Mouse (Mus musculus): Measurements from ENCODE around the gene Vnn3.

The Vnn3 gene

GRCm38 (mm10) chr10:23892987-23893386 is 41.7 kb downstream of the Vnn3 start:
- no peak for DNase-seq (ENCODE audit: low spot score in 2 of 2)

DNA sequence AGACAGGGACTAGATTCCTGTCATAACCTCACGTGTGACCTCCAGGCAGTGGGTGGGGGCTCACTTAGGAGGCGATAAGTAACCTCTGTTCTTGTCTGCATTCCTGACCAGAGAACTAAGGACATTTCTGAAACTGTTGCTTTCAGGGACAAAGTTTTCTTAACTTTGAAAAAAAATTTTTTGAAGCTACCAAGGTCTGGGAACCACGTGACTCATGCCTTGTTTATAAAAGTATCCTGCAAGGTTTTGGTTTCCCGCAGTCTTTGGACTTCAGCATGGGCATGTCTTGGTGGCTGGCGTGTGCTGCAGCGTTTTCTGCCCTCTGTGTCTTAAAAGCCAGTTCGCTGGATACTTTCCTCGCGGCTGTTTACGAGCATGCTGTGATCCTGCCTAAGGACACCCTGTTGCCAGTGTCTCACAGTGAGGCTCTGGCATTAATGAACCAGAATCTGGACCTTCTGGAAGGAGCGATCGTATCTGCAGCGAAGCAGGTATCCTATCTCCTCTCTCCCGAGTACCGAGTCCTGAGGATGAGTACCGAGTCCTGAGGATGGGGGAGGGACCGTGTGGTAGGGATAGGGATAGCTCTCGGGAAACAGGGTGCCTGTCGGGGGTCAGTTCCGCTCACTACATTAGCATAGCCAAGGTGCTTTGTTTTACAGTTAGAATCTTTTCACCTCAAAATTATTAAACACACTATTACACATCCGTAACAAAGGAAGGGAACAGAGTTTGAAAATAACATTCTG is 43.5 kb downstream of the Vnn3 start, which contains the start of gene Vnn1:
Gene Vnn1, plus strand, starts transcription at position 88 of the 749 bp plus-strand sequence.
- no peak for DNase-seq (ENCODE audit: low spot score in 2 of 2)

- no peak for DNase-seq (ENCODE audit: low spot score in 2 of 2)
These were observed 44.1 kb downstream of the Vnn3 start for GRCm38 (mm10) chr10:23895376-23895775.

DNA sequence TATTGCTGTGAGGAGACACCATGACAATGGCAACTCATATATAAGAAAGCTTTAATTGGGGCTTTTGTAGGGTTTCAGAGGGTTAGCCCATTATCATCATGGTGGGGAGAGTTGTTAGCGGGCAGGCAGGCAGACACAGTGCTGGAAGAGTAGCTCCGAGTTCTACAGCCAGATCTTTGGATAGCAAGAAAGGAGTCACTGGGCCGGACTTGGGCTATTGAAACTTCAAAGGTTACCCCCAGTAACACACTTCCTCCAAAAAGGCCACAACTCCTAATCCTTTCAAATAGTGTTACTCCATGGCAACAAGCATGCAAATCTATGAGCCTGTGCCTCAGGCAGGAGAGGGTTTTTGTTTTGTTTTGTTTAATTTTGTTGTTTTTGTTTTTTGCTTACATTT is 49.9 kb downstream of the Vnn3 start:
- DNase-seq (ENCODE audit: low spot score in 2 of 2), result no peak

DNA sequence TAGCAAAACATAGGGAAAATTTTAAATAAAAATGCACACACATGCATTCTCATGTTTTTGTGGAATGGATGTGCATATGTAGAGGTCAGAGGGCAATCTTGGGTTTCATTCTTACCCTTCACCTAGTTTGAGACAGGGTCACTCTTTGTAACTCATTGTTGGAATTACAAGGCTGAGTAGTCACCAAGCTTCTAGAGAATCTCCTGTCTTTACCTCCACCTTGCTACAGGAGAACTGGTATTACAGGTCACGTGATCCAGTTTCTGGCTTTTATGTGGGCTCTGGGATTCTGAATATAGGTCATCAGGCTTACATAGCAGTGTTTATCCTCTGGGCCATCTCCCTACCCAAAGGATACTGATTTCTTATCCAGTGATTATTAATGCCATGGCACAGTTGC is 54.4 kb downstream of the Vnn3 start:
- no peak for DNase-seq (ENCODE audit: low spot score in 2 of 2)
